ENCODE assay signal across 8 mouse cellular contexts in the genomic region with DNA sequence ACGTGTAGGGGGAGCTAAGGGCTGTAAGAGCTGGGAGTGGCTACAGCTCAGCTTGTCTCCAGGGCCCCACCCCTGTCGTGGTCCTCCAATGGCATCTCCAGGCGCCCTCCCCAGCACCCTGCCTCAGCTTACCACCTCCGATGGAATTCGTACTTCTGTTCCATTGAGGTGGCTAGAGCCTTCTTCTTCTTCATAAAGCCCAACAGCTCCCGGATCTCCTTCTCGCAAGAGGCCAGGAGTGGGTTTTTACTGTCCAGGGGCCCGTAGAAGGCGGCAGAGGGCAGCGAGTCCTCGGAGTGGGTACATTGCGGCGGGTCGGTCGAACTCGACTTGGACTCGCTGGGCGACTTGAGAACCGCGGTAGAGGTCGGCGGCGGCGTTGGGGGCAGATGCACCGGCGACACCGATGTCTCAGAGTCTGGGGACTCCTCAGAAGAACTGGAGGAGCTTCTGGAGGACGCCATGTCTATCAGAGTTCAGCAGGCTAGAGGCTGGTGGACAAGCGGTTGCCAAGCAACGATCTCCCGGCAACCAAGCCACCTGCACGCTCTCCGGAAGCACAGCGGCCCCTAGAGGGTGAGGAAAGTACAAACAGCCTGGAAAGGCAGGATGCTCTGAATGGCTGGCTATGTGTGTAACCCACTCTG. TPM values are rescaled to one million over a fixed set of nuclear protein-coding genes. Genes with fewer than 3 reads are reported as not detected.
DNase-seq lines count a peak whose midpoint lies in the region; ATAC-seq and TF ChIP-seq lines count a peak whose summit lies in the region.

A gene (minus strand): TSS at position 486 of the 647 bp plus-strand sequence.

- peak within 1 kb of the TSS; percentile 67 for H3K4me2 ChIP-seq in hindbrain, embryonic 13.5 days

- H3K9me3 ChIP-seq in hindbrain, embryonic 13.5 days: no peaks in the 10 kb centered on the region

- no peaks in the 10 kb centered on the region for H3K27me3 ChIP-seq in Patski
- H3K27me3 ChIP-seq in hindbrain, embryonic 13.5 days: no peaks in the 10 kb centered on the region

- under 1% methylated on average over 34 of the region's 34 CpGs for WGBS in hindbrain, embryonic 13.5 days

- in situ Hi-C loops in Patski (cut with MboI; ENCODE audit: low pct_unique_long_range_greater_than_20kb): no loop called here

- POLR2A ChIA-PET in Patski (lab: Charles Lee): interaction anchor here (0.5 to 1.6 kb wide), 2 partner anchors 14 to 80 kb away, joined by 3 to 5 read pairs; a partner anchor contains a TSS

- H3K27ac ChIP-seq in hindbrain, embryonic 13.5 days: peak within 1 kb of the TSS; percentile 66; the same call in 1 of the 2 replicates

- peaks cover 33% of the 10 kb centered on the region for H3K4me1 ChIP-seq in hindbrain, embryonic 13.5 days (replicated peaks)

- peak; percentile 94 for TF ChIP-seq CTCF in Patski (IDR thresholded peaks at IDR 0.05)

- peak; percentile 96 for ATAC-seq in Patski
- ATAC-seq in hindbrain, embryonic 13.5 days (ENCODE audit: low FRiP score): peak; percentile 86

- H3K9ac ChIP-seq in hindbrain, embryonic 13.5 days: peak within 1 kb of the TSS; percentile 61; the same call in 1 of the 2 replicates

- CTCF ChIA-PET in Patski (lab: Charles Lee): interaction anchor here (0.6 to 1.7 kb wide), 14 partner anchors 9 to 341 kb away, joined by 3 to 7 read pairs (median 4); no protein-coding TSS in a partner anchor

- DNase-seq in Patski (ENCODE audit: low read depth, low spot score): peak; percentile 49
- peak; percentile 93 to 94 for DNase-seq in cerebellum, postnatal 14 days
- peak; percentile 82 to 83 for DNase-seq in frontal cortex, postnatal 14 days (ENCODE audit: low spot score in 2 of 2)
- peak; percentile 88 to 91 for DNase-seq in layer of hippocampus, postnatal 14 days (ENCODE audit: low spot score in 2 of 2)
- peak; percentile 92 for DNase-seq in lung, postnatal 10 days
- peak; percentile 84 for DNase-seq in ovary, postnatal 36 days (ENCODE audit: low spot score)
- peak; percentile 93 for DNase-seq in thymus, postnatal 14 days

- H3K36me3 ChIP-seq in hindbrain, embryonic 13.5 days: no peaks in the 10 kb centered on the region

- peak within 1 kb of the TSS; percentile 54 for H3K4me3 ChIP-seq in hindbrain, embryonic 13.5 days

RNA-seq across cellular contexts. Expression of the gene that starts here (rescaled TPM):
- polyA plus RNA-seq in Patski (2021): 3.1 TPM
- 1.9 and 3.6 TPM in 2 replicates for polyA plus RNA-seq in hindbrain, embryonic 13.5 days (2015; fragmentation: Nextera tagmentation; extraction: Ambion mirVana)
- 10 to 100 TPM; 11.1 to 15.1 TPM for total RNA-seq in layer of hippocampus, postnatal 14 days (2021)

Comparison
In these comparisons a context has a peak if more than half of its experiments do, and no peak if none do; other contexts are left out.
1. Peak in every context shown above with its lines: DNase-seq, ATAC-seq, H3K4me3 ChIP-seq and H3K27ac ChIP-seq.